Mouse (Mus musculus) gastrocnemius, postnatal 4 days (tissue): ENCODE results near the gene Rcsd1. TPM values are rescaled to one million over a fixed set of nuclear protein-coding genes. Genes with fewer than 3 reads are reported as not detected.

ENCODE experiments used
- DNase-seq, 2 experiments: peaks; one replicate each; pipeline ENCODE4 v3.0.0; 2021 to 2022; ENCODE audit warnings: low spot score in 2 of 2, mixed read lengths in 2 of 2
- total RNA-seq, 2 experiments: library from RNA; stranded (reverse); gene quantifications; 2 replicates each; pipeline ENCODE4 v1.2.3; 2021

The Rcsd1 gene
- total RNA-seq, 2 experiments from 2014 or later = 108 to 126 TPM

GRCm38 (mm10) chr1:165718543-165719105, 9.1 kb upstream of the Rcsd1 start:
- DNase-seq = peak in 1 of 2 experiments; percentile 8

- peak in 1 of 2 experiments; percentile 30 for DNase-seq
Measured at GRCm38 (mm10) chr1:165717711-165718542, 8.4 kb upstream of the Rcsd1 start.

GRCm38 (mm10) chr1:165716426-165716825, 6.9 kb upstream of the Rcsd1 start:
- DNase-seq = no peak

DNA sequence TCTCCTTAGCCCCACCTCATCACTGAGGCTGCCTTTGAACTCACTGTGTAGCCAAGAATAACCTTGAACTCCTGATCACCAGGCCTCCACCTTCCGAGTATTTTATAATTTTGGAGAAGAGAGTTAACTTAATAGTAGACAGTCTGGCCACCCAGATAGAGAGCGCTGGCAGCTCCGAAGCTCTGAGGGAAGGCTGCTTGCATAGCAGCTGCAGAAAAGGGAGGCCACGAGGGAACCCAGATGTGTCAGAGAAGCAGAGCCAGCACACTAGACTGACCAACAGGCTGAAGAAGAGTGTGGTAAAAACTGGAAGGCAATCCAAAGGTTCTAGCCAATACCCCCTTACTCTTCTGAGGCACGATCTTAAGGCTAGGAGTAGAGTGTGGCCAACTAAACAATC, 4.2 kb upstream of the Rcsd1 start:
- DNase-seq = peak in 1 of 2 experiments; percentile 46

- no peak for DNase-seq
Measured at GRCm38 (mm10) chr1:165711914-165712313, 2.4 kb upstream of the Rcsd1 start.

DNA sequence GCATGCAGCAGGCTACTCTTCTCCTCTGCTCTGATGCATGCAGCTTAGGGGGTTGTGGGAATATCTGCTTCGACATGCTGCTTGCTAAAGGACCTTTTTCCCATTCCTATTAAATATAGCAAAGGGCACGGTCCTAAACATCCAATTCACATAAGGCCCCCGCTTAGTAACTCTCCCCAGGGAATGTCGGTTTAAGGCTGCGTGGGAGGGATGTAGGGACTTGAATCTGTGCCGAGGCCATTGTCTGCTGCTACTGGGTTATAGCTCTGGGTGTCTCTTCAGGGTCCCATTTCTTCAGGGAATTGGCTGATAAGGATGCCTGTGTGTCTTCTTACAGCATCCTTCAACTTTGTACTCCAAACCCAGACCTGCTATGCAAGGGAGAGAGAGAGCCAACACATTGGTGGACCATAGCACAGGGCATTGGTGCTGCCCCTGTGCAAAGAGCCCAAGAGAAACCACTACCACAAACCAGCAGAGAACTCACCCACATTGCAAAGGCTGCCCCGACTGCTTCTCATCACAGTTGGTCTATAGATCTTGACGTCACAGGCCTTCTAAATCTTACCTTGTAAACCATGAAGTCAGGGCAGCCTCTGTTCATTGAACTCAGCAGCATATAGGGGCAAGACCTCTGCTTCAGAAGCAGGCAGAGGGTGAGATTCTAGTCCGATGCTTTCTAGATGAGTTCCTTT, 724 bp downstream of the Rcsd1 start:
- DNase-seq = no peak

DNA sequence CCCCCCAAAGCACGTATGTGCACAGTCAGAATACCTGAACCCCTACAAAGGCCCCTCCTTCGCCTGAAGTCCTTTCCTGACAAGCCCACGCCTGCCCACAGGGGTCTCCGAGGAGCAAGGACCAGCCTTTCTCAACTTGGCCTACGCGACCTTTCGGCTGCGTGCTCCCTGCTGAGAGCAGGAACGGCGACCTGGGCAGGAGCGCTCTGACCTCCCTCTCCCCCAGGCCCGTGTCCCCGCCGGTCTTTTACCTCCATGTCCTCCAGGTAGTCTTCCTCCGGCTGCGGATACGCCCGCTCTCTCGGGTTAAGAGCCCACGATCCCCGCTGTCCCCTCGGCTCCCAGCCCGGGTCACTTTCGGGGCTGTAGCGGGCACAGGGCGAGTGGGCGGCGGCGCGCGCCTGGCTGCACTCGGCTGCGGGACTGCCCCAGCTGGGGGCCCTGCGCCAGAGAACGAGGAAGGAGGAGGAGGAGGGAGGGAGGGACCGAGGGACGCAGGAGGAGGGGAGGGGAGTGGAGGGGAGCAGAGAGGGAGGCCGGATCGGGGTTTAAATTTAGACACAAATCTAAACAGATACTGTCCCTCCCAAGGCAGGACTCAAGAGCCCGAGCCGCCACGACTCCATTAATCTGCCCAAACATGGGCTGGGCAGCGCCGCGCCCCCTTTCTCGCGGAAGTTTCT, 1.8 kb downstream of the Rcsd1 start:
- DNase-seq = peak; percentile 53 to 71

GRCm38 (mm10) chr1:165707241-165707639, 2.3 kb downstream of the Rcsd1 start:
- no peak for DNase-seq

- no peak for DNase-seq
Measured at GRCm38 (mm10) chr1:165706492-165706891, 3.1 kb downstream of the Rcsd1 start.

- no peak for DNase-seq
Measured at GRCm38 (mm10) chr1:165705868-165706348, 3.6 kb downstream of the Rcsd1 start.

DNA sequence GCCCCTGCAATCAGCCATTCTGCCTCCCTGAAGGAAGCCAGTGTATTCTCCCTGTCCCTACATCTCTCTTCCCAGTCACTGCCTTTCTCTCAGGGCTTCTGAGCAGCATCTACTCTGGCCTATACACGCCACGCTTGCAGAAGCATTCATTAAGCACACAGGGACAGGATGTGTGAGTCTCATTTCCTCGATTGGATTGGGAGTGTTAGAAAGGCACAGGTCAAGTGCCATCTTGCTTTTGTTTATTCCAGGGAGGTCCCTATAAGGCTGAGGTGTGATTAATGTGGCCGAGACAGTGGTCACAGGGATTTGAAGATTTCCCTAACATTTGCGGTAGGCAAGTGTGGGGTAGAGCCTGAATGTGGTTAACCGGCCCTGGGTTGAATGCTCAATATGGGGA, 4.2 kb downstream of the Rcsd1 start:
- no peak for DNase-seq

DNA sequence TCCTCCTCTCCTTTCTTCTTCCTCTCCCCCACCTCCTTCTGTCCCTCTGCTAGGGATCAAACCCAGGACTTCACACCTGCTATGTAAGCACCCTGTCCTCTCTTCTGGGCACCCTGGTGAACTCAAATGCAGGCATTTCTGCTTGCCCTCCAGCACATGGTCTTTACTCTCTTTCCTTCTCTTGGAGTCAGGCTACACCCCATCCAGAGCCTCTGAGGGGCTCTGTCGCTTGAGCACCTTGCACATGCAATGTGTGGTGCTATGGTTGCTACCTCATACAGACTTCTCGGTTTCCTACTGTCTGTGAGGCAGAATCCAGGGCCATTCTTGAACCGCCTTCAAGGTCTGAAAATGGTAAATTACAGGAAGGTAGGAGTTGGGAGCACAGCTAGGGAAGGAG, 4.7 kb downstream of the Rcsd1 start:
- no peak for DNase-seq

- no peak for DNase-seq
Measured at GRCm38 (mm10) chr1:165702221-165703031, 7.1 kb downstream of the Rcsd1 start.

- DNase-seq = no peak
Measured at GRCm38 (mm10) chr1:165701562-165701961, 8.0 kb downstream of the Rcsd1 start.

DNA sequence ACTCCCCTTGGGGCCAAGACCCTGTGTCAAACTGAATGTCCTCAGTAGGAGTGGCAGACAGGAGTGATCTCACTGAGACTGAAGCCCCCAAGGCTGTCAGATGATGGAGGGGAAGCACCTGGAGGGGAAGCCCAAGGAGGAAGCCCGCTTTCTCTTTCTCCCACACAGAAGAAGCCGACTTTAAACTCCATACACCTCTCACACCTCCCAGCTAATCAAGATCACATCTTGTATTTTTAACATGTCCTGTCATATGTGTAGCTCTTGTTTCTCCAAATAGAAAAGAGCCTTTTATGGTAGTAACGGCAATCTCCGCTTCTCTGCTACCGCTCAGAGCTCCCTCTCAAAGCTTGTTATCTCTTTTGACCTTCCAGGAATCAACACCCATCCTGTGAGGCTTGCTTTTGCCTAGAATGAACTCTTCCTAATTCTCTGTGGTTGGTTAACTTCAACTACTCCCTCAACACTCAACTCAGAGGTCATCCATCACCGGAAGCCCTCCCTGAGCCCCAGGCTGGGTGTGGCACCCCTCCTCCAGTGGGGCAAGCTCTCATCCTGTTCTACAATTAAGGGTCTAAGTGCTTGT, 8.5 kb downstream of the Rcsd1 start:
- DNase-seq = no peak

DNA sequence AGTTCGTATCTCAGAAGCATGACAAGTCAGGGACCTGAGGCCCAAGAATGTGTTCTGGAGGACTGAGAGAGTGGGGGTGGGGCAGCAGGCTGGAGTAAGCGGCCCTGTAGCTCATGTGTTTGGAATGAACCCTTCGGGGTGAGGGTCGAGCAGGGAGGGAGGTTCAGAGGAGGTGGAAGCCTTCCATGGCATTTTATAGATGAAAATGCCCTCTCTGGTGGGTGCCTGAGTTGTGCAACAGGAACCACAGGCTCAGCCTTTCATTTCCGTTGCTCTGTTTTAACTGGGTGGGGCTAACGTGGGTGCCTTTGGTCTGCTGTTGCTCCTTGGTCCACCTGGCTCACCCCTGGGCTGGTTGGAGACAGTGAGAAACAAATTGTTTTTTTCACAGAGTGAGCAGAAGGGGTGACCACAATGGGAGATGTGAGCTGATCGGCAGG, 9.2 kb downstream of the Rcsd1 start:
- DNase-seq = no peak

DNA sequence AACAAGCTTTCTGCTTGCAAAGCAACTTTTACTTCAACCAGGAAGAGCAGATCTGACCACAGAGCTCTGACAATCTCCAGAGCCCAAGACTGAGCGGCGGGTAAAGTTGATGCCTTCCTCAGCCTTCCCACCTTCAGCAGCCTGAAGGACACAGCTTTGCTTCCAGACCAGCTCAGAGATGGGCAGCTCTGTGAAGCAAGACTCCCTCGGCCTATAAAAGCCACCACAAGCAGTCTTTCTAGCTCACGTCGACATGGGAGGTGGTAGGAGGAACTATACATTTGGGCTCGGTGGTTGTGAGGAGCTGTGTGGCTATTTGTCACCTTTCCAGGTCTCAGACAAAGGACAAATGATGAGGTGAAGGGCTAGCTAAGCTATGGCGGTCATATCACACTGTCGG, 11.9 kb downstream of the Rcsd1 start:
- DNase-seq = no peak

- no peak for DNase-seq
Measured at GRCm38 (mm10) chr1:165696870-165697269, 12.7 kb downstream of the Rcsd1 start.

- DNase-seq = no peak
Measured at GRCm38 (mm10) chr1:165696040-165696439, 13.5 kb downstream of the Rcsd1 start.

DNA sequence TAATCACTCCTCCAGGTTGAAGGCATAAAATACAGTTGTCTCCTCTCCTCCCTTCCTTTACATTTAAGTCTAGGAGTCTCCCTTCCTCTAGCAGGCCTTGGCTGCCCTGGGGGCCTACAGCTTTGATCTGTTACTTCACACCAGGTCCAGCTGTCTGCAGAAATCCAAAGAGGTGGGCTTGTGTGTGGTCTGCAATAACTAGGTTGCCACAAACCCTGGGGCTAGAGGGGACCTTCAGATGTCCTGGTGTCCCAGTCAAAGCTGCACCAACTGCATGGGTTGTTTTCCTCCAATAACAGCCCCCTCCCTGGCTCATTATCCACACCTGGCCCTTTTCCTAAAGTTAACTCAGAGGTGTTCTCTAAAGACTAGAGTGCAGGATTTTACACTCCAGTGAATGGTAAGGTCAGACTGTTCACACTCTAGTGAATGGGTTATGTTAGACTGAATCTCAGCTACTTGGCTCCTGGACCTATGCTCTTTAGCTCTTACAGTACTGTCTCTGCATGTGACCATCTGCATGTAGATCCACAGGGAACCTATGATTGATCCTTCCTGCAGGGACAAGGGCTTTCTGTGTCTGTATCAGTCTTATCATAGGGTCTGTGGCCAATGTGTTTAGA, 14.1 kb downstream of the Rcsd1 start:
- no peak for DNase-seq
